Mouse (Mus musculus): ENCODE measurements around the gene Sptssb. TPM values are rescaled to one million over a fixed set of nuclear protein-coding genes. Genes with fewer than 3 reads are reported as not detected.

Sptssb gene
- total and polyA plus RNA-seq, 3 experiments = not detected

- TF ChIP-seq TCF12 (IDR thresholded peaks at IDR 0.05; ENCODE audit: low read depth, low read length) (no peak), TBP (IDR thresholded peaks at IDR 0.05; ENCODE audit: low read depth, low read length) (no peak), MEF2A (IDR thresholded peaks at IDR 0.05; ENCODE audit: extremely low read depth, insufficient replicate concordance, low read depth, low read length, poor library complexity, severe bottlenecking) (no peak), SIN3A (IDR thresholded peaks at IDR 0.05; ENCODE audit: low read length) (no peak), ZKSCAN1 (IDR thresholded peaks at IDR 0.05; ENCODE audit: low read depth, low read length) (no peak), RAD21 (IDR thresholded peaks at IDR 0.05; ENCODE audit: low read depth, low read length) (no peak), GABPA (IDR thresholded peaks at IDR 0.05; ENCODE audit: low read depth, low read length) (no peak), E2F4 (IDR thresholded peaks at IDR 0.05; ENCODE audit: borderline replicate concordance, low read depth, low read length) (no peak), ZNF384 (IDR thresholded peaks at IDR 0.05; ENCODE audit: low read depth, low read length) (no peak), POLR2A (IDR thresholded peaks at IDR 0.05; ENCODE audit: control insufficient read depth in 1 of 2, insufficient read depth in 1 of 2, low read depth in 1 of 2, low read length in 2 of 2, poor library complexity in 1 of 2) (no peak), CHD2 (IDR thresholded peaks at IDR 0.05; ENCODE audit: low read length) (no peak), EP300 (IDR thresholded peaks at IDR 0.05; ENCODE audit: low read depth in 1 of 2, low read length in 2 of 2) (no peak), SMC3 (IDR thresholded peaks at IDR 0.05; ENCODE audit: low read depth, low read length) (no peak)
- no peak overlapping the region for H3K27ac ChIP-seq (ENCODE audit: control insufficient read depth, low read depth, low read length)
- H3K36me3 ChIP-seq (ENCODE audit: control insufficient read depth in 1 of 2, insufficient read depth in 2 of 2, low read length in 2 of 2) = no peaks in the 10 kb centered on the region
- DNase-seq (ENCODE audit: low read depth, low spot score) = no peak
- H3K4me3 ChIP-seq (ENCODE audit: control insufficient read depth in 1 of 2, insufficient read depth in 1 of 2, low read depth in 2 of 2, low read length in 2 of 2) = no peak overlapping the region
- no peaks in the 10 kb centered on the region for H3K4me1 ChIP-seq (ENCODE audit: control insufficient read depth in 1 of 2, insufficient read depth in 2 of 2, low read length in 2 of 2)
- no peak overlapping the region for H3K9ac ChIP-seq (ENCODE audit: control insufficient read depth, low read depth, low read length, poor library complexity, severe bottlenecking)
- no peaks in the 10 kb centered on the region for H3K79me2 ChIP-seq (ENCODE audit: control insufficient read depth, insufficient read depth, low read length, poor library complexity)
- H3K27me3 ChIP-seq (ENCODE audit: control insufficient read depth in 1 of 2, insufficient read depth in 2 of 2, low read length in 2 of 2) = no peaks in the 10 kb centered on the region
- no peaks in the 10 kb centered on the region for H3K9me3 ChIP-seq (replicated peaks; ENCODE audit: insufficient read depth, low read length)
Measured at GRCm38 (mm10) chr3:69871174-69871573, 11.4 kb upstream of the Sptssb start.

GRCm38 (mm10) chr3:69869702-69870101, 10.0 kb upstream of the Sptssb start:
- H3K9me3 ChIP-seq (replicated peaks; ENCODE audit: insufficient read depth, low read length) = no peaks in the 10 kb centered on the region
- TF ChIP-seq MAZ (IDR thresholded peaks at IDR 0.05; ENCODE audit: low read depth, low read length) (no peak), E2F4 (IDR thresholded peaks at IDR 0.05; ENCODE audit: borderline replicate concordance, low read depth, low read length) (no peak), GABPA (IDR thresholded peaks at IDR 0.05; ENCODE audit: low read depth, low read length) (no peak), MEF2A (IDR thresholded peaks at IDR 0.05; ENCODE audit: extremely low read depth, insufficient replicate concordance, low read depth, low read length, poor library complexity, severe bottlenecking) (no peak), USF2 (IDR thresholded peaks at IDR 0.05; ENCODE audit: borderline replicate concordance in 1 of 2, insufficient read depth in 1 of 2, low read depth in 1 of 2, low read length in 2 of 2) (no peak), MXI1 (IDR thresholded peaks at IDR 0.05; ENCODE audit: low read depth, low read length) (no peak), UBTF (IDR thresholded peaks at IDR 0.05; ENCODE audit: borderline replicate concordance, insufficient read depth, low read depth, low read length) (no peak), TBP (IDR thresholded peaks at IDR 0.05; ENCODE audit: low read depth, low read length) (no peak), POLR2AphosphoS2 (IDR thresholded peaks at IDR 0.05; ENCODE audit: low read length) (no peak), ZKSCAN1 (IDR thresholded peaks at IDR 0.05; ENCODE audit: low read depth, low read length) (no peak), NELFE (IDR thresholded peaks at IDR 0.05; ENCODE audit: low read depth, low read length) (no peak)

More at GRCm38 (mm10) chr3:69869702-69870101, 10.0 kb upstream of the Sptssb start:
- DNase-seq (ENCODE audit: low read depth, low spot score) = no peak
- H3K79me2 ChIP-seq (ENCODE audit: control insufficient read depth, insufficient read depth, low read length, poor library complexity) = no peaks in the 10 kb centered on the region
- no peak overlapping the region for H3K4me3 ChIP-seq (ENCODE audit: control insufficient read depth in 1 of 2, insufficient read depth in 1 of 2, low read depth in 2 of 2, low read length in 2 of 2)
- no peaks in the 10 kb centered on the region for H3K27me3 ChIP-seq (ENCODE audit: control insufficient read depth in 1 of 2, insufficient read depth in 2 of 2, low read length in 2 of 2)
- H3K36me3 ChIP-seq (ENCODE audit: control insufficient read depth in 1 of 2, insufficient read depth in 2 of 2, low read length in 2 of 2) = no peaks in the 10 kb centered on the region
- H3K9ac ChIP-seq (ENCODE audit: control insufficient read depth, low read depth, low read length, poor library complexity, severe bottlenecking) = no peak overlapping the region
- H3K4me1 ChIP-seq (ENCODE audit: control insufficient read depth in 1 of 2, insufficient read depth in 2 of 2, low read length in 2 of 2) = no peaks in the 10 kb centered on the region
- H3K27ac ChIP-seq (ENCODE audit: control insufficient read depth, low read depth, low read length) = no peak overlapping the region
